Mouse (Mus musculus) G1E (cell line): ENCODE results near the gene Cr1l. TPM values are rescaled to one million over a fixed set of nuclear protein-coding genes. Genes with fewer than 3 reads are reported as not detected.

Experiments
- ATAC-seq: 2 replicates; pipeline ENCODE4 v1.8.0; 2016; ENCODE audit warnings: mild to moderate bottlenecking; ENCODE audit not compliant: insufficient number of reproducible peaks, poor library complexity, low FRiP score, severe bottlenecking; ENCODE audit errors: extremely low read depth
- DNase-seq: peaks from one replicate; pipeline ENCODE4 v3.0.0; 2012; ENCODE audit warnings: low spot score
- H3K27me3 ChIP-seq: 2 replicates; pipeline ENCODE4 v1.6.1; 2012; ENCODE audit warnings: mild to moderate bottlenecking, low read length, inconsistent platforms; ENCODE audit not compliant: insufficient read depth
- H3K36me3 ChIP-seq: replicated peaks from 2 replicates; pipeline ENCODE3; 2012; ENCODE audit warnings: mild to moderate bottlenecking, inconsistent platforms
- H3K4me1 ChIP-seq: 2 replicates; pipeline ENCODE4 v1.6.1; 2012; ENCODE audit warnings: low read depth, low read length, inconsistent platforms, mixed read lengths; ENCODE audit not compliant: insufficient read depth
- H3K4me3 ChIP-seq: 2 replicates; pipeline ENCODE4 v1.5.1; 2012; ENCODE audit warnings: low read depth, mild to moderate bottlenecking, inconsistent platforms, low read length, moderate library complexity, mixed read lengths
- H3K9me3 ChIP-seq: replicated peaks from 2 replicates; pipeline ENCODE4 v1.6.1; 2012; ENCODE audit warnings: inconsistent platforms
- CTCF ChIP-seq: IDR thresholded peaks from 2 replicates; pipeline ENCODE4 v1.5.1; 2012; ENCODE audit warnings: low read depth, low read length, inconsistent platforms, mixed read lengths
- GATA1 ChIP-seq: IDR thresholded peaks from 2 replicates; pipeline ENCODE4 v1.6.1; 2012; ENCODE audit warnings: borderline replicate concordance, low read length, inconsistent platforms, mixed read lengths
- GATA2 ChIP-seq: IDR thresholded peaks from 2 replicates; pipeline ENCODE4 v1.6.1; 2012; ENCODE audit warnings: low read depth, low read length, inconsistent platforms, borderline replicate concordance
- POLR2AphosphoS5 ChIP-seq: IDR thresholded peaks from 2 replicates; pipeline ENCODE4 v1.6.1; 2012; ENCODE audit warnings: low read depth, low read length, inconsistent platforms; ENCODE audit not compliant: insufficient replicate concordance
- TAL1 ChIP-seq: conservative IDR thresholded peaks from 2 replicates; pipeline ENCODE4 v1.6.1; 2012; ENCODE audit warnings: low read depth, low read length, inconsistent platforms, mixed read lengths
- polyA plus RNA-seq: library from polyadenylated mRNA; stranded (reverse); fragments of >175 nt; gene quantifications from 2 replicates; pipeline ENCODE4 v1.2.3, GENCODE M21; 2012
- total RNA-seq, 2 experiments: library from RNA; stranded (forward) in 1 of 2; stranded (reverse) in 1 of 2; fragments of 200-1000 nt in 1 of 2; fragments of >200 nt in 1 of 2; fragmentation: Nextera tagmentation in 1 of 2; gene quantifications; 2 replicates each; pipeline ENCODE4 v1.2.3; 2014 to 2017

Gene Cr1l
- total and polyA plus RNA-seq, 3 experiments = 3.5 to 101 (median 34.9) TPM

- DNase-seq (no peak), ATAC-seq (no peak)
- H3K9me3 ChIP-seq = no peaks in the 10 kb centered on the region
- H3K36me3 ChIP-seq = peaks cover 28% of the 10 kb centered on the region
- H3K4me1 ChIP-seq = peaks cover 20% of the 10 kb centered on the region
- TF ChIP-seq CTCF (no peak), POLR2AphosphoS5 (no peak), TAL1 (no peak), GATA1 (no peak), GATA2 (no peak)
- no peaks in the 10 kb centered on the region for H3K27me3 ChIP-seq
- H3K4me3 ChIP-seq = peak overlapping the region; percentile 73
These were observed 907 bp downstream of the Cr1l start for GRCm38 (mm10) chr1:195130479-195130878.

- ATAC-seq = no peak
- no peak for TF ChIP-seq GATA1
- TF ChIP-seq POLR2AphosphoS5 = no peak
- TF ChIP-seq CTCF = no peak
- TF ChIP-seq TAL1 = no peak
- no peak for TF ChIP-seq GATA2
- peaks cover 20% of the 10 kb centered on the region for H3K4me1 ChIP-seq
- no peaks in the 10 kb centered on the region for H3K9me3 ChIP-seq
- H3K36me3 ChIP-seq = peaks cover 32% of the 10 kb centered on the region
- no peak overlapping the region; the same call in 1 of the 2 replicates for H3K4me3 ChIP-seq
- no peak for DNase-seq
- H3K27me3 ChIP-seq = no peaks in the 10 kb centered on the region
These were observed 1.5 kb downstream of the Cr1l start for GRCm38 (mm10) chr1:195129867-195130266.

- Histone ChIP-seq H3K4me1 (peaks cover 2% of the 10 kb centered on the region; the same call in 1 of the 2 replicates), H3K27me3 (no peaks in the 10 kb centered on the region), H3K36me3 (peaks cover 44% of the 10 kb centered on the region), H3K4me3 (no peak overlapping the region), H3K9me3 (no peaks in the 10 kb centered on the region)
- ATAC-seq = no peak
- TF ChIP-seq CTCF (no peak), TAL1 (no peak), POLR2AphosphoS5 (no peak), GATA1 (no peak), GATA2 (no peak)
- no peak for DNase-seq
These were observed 17.0 kb downstream of the Cr1l start for GRCm38 (mm10) chr1:195114414-195114813.

DNA sequence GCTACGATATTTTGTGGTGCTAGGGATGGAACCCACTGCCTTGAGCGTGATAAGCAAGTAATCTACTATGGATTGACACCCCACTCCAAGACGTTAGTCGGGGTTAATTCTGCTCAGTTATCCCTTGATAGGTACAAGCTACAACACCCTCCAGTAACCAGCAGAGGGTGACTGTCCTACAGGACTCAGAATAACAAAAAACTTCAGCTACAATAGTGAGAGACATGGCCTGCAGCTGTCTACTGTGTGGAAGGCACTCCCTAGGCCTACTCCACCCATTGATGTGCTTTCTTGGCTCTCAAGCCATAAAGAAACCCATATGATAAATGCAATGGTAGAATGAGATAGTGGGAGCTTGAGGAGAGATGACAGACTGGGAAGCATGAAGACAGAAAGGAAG is 17.8 kb downstream of the Cr1l start:
- DNase-seq = no peak
- Histone ChIP-seq H3K27me3 (no peaks in the 10 kb centered on the region), H3K4me3 (no peak overlapping the region), H3K9me3 (no peaks in the 10 kb centered on the region), H3K36me3 (peaks cover 44% of the 10 kb centered on the region), H3K4me1 (peaks cover 2% of the 10 kb centered on the region; the same call in 1 of the 2 replicates)
- TF ChIP-seq CTCF (no peak), GATA2 (no peak), GATA1 (no peak), TAL1 (no peak)
- 0 out of 2 replicates have a peak, but pooled peaks have one; percentile 34 for ATAC-seq

- H3K4me3 ChIP-seq = no peak overlapping the region; the same call in 1 of the 2 replicates
- no peaks in the 10 kb centered on the region for H3K9me3 ChIP-seq
- peaks cover 17% of the 10 kb centered on the region for H3K4me1 ChIP-seq
- peak; percentile 25 for DNase-seq
- no peaks in the 10 kb centered on the region for H3K27me3 ChIP-seq
- TF ChIP-seq GATA1 (no peak), CTCF (no peak), POLR2AphosphoS5 (no peak), TAL1 (peak; percentile 72), GATA2 (no peak)
- ATAC-seq = peak; percentile 95
- peaks cover 48% of the 10 kb centered on the region for H3K36me3 ChIP-seq
These were observed 30.7 kb downstream of the Cr1l start for GRCm38 (mm10) chr1:195100693-195101092.

- H3K9me3 ChIP-seq = no peaks in the 10 kb centered on the region
- H3K4me3 ChIP-seq = no peak overlapping the region
- TF ChIP-seq TAL1 = no peak
- no peak for TF ChIP-seq CTCF
- TF ChIP-seq GATA2 = no peak
- TF ChIP-seq POLR2AphosphoS5 = no peak
- ATAC-seq (no peak), DNase-seq (no peak)
- peaks cover 29% of the 10 kb centered on the region for H3K36me3 ChIP-seq
- H3K4me1 ChIP-seq = peaks cover 21% of the 10 kb centered on the region
- no peaks in the 10 kb centered on the region for H3K27me3 ChIP-seq
These were observed 33.4 kb downstream of the Cr1l start for GRCm38 (mm10) chr1:195098004-195098403.

DNA sequence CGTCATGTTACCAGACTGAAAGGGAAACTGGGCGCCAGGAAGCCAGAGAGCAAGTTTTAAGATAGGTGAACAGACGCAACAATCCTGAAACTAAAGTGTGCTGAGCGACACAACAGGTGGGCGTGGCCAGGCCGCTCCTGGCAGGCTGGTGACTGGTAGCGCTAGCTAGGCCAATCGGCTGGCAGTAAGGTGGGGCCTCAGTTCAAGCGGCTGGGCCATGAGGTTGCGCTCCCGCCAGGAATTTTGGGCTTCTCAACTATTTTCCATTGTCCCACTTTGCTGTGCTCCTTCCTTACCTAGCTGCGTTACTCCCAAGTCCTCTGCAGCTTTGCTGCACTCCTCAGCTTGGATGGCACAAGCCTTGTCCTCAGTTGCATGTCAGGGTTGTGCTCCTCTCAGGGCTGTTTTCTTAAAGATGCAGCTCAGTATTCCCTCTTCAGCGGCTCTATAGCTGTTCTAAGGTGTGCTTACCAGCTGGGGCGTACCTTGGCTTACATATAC is 39.1 kb downstream of the Cr1l start, which contains the start of gene Cd46:
Cd46 (minus strand) TSS at position 30 of the 501 bp plus-strand sequence.
- H3K36me3 ChIP-seq = peaks cover 8% of the 10 kb centered on the region
- ATAC-seq (peak; percentile 95), DNase-seq (peak; percentile 81)
- peak within 1 kb of the TSS; percentile 72 for H3K4me3 ChIP-seq
- no peaks in the 10 kb centered on the region for H3K27me3 ChIP-seq
- H3K4me1 ChIP-seq = peaks cover 23% of the 10 kb centered on the region
- TF ChIP-seq TAL1 (no peak), GATA1 (no peak), GATA2 (no peak), CTCF (no peak), POLR2AphosphoS5 (no peak)
- no peaks in the 10 kb centered on the region for H3K9me3 ChIP-seq
